Mouse (Mus musculus) midbrain, postnatal 0 days (tissue): ENCODE results near the gene C1rl. TPM values are rescaled to one million over a fixed set of nuclear protein-coding genes. Genes with fewer than 3 reads are reported as not detected.

Experiments
- ATAC-seq: fragments of 200-750 bp; cut with Nextera tagmentation; 2 replicates; pipeline ENCODE4 v1.8.0; 2017; ENCODE audit warnings: moderate number of reproducible peaks, mild to moderate bottlenecking, moderate TSS enrichment, moderate library complexity; ENCODE audit not compliant: low FRiP score
- DNase-seq: peaks from one replicate; pipeline ENCODE4 v3.0.0-alpha.2; 2015; ENCODE audit warnings: low spot score
- H3K27ac ChIP-seq: fragments of 300-500 bp; sonication (generic); 2 replicates; pipeline ENCODE4 v1.5.1; 2014; ENCODE audit warnings: low read depth, mild to moderate bottlenecking, low read length, mixed read lengths
- H3K27me3 ChIP-seq: fragments of 300-500 bp; sonication (generic); 2 replicates; pipeline ENCODE4 v1.6.1; 2014; ENCODE audit warnings: low read length, control low read depth, mixed read lengths; ENCODE audit not compliant: insufficient read depth
- H3K36me3 ChIP-seq: fragments of 300-500 bp; sonication (generic); 2 replicates; pipeline ENCODE4 v1.6.1; 2014; ENCODE audit warnings: low read length, control low read depth, mixed read lengths; ENCODE audit not compliant: insufficient read depth
- H3K4me1 ChIP-seq: fragments of 300-500 bp; sonication (generic); 2 replicates; pipeline ENCODE4 v1.6.1; 2014; ENCODE audit warnings: mild to moderate bottlenecking, control low read depth, antibody characterized with exemption, low read length, mixed read lengths; ENCODE audit not compliant: insufficient read depth
- H3K4me2 ChIP-seq: fragments of 300-500 bp; sonication (generic); 2 replicates; pipeline ENCODE4 v1.6.1; 2014; ENCODE audit warnings: low read depth, mild to moderate bottlenecking, low read length, mixed read lengths; ENCODE audit not compliant: poor library complexity, severe bottlenecking
- H3K4me3 ChIP-seq: fragments of 300-500 bp; sonication (generic); 2 replicates; pipeline ENCODE4 v1.5.1; 2014; ENCODE audit warnings: low read depth, mild to moderate bottlenecking, low read length, moderate library complexity
- H3K9ac ChIP-seq: fragments of 300-500 bp; sonication (generic); replicated peaks from 2 replicates; pipeline ENCODE4 v1.6.1; 2014; ENCODE audit warnings: mild to moderate bottlenecking, low read length, moderate library complexity, mixed read lengths; ENCODE audit not compliant: poor library complexity, severe bottlenecking
- H3K9me3 ChIP-seq: fragments of 300-500 bp; sonication (generic); 2 replicates; pipeline ENCODE4 v1.6.1; 2016; ENCODE audit warnings: low read length, control low read depth
- CTCF ChIP-seq: IDR thresholded peaks from 2 replicates; pipeline ENCODE4 v1.5.1; 2016; ENCODE audit warnings: antibody characterized with exemption, mild to moderate bottlenecking
- WGBS: fragments of 180-500 bp; shearing (Covaris S2); extraction: QIAGEN DNeasy Blood & Tissue Kit; methylation state at CpG from one replicate; pipeline ENCODE4 v1.1.7; 2014; 5-methylcytosine and 5-hydroxymethylcytosine counted together
- polyA plus RNA-seq: library from polyadenylated mRNA; unstranded; fragments of >200 nt; fragmentation: Nextera tagmentation; extraction: Ambion mirVana; gene quantifications from 2 replicates; pipeline ENCODE4 v1.2.1, GENCODE M21; 2015
- total RNA-seq: library from RNA; depleted of rRNA; stranded (reverse); fragments of >200 nt; gene quantifications from 2 replicates; pipeline ENCODE4 v1.2.3, GENCODE M21; 2014

C1rl gene
- total and polyA plus RNA-seq, 2 experiments from 2014 or later: 0.35 TPM; not detected in 1

- no peak for TF ChIP-seq CTCF
- Histone ChIP-seq H3K4me3 (no peak overlapping the region), H3K4me1 (no peaks in the 10 kb centered on the region), H3K9me3 (no peaks in the 10 kb centered on the region), H3K27ac (no peak overlapping the region), H3K36me3 (no peaks in the 10 kb centered on the region), H3K9ac (no peak overlapping the region), H3K27me3 (no peaks in the 10 kb centered on the region), H3K4me2 (no peak overlapping the region)
- no peak for ATAC-seq
- DNase-seq: no peak
- 79% methylated on average over 4 of the region's 4 CpGs for WGBS
These were observed 4.0 kb upstream of the C1rl start for GRCm38 (mm10) chr6:124488952-124489351.

- no peak overlapping the region for H3K27ac ChIP-seq
- no peaks in the 10 kb centered on the region for H3K4me1 ChIP-seq
- H3K27me3 ChIP-seq: no peaks in the 10 kb centered on the region
- DNase-seq: no peak
- H3K4me3 ChIP-seq: no peak overlapping the region
- WGBS: 87% methylated on average over 6 of the region's 6 CpGs
- TF ChIP-seq CTCF: no peak
- H3K4me2 ChIP-seq: no peak overlapping the region
- H3K9ac ChIP-seq: no peak overlapping the region
- no peak for ATAC-seq
- H3K9me3 ChIP-seq: no peaks in the 10 kb centered on the region
- no peaks in the 10 kb centered on the region for H3K36me3 ChIP-seq
These were observed 1.5 kb upstream of the C1rl start for GRCm38 (mm10) chr6:124491427-124491826.

GRCm38 (mm10) chr6:124493886-124494285 is 973 bp downstream of the C1rl start:
- Histone ChIP-seq H3K4me3 (no peak overlapping the region), H3K9me3 (no peaks in the 10 kb centered on the region), H3K27ac (no peak overlapping the region), H3K36me3 (no peaks in the 10 kb centered on the region), H3K27me3 (no peaks in the 10 kb centered on the region), H3K9ac (no peak overlapping the region), H3K4me2 (no peak overlapping the region), H3K4me1 (no peaks in the 10 kb centered on the region)
- no peak for TF ChIP-seq CTCF
- DNase-seq (no peak), ATAC-seq (no peak)
- WGBS: 87% methylated on average over 5 of the region's 5 CpGs

GRCm38 (mm10) chr6:124496054-124496453 is 3.1 kb downstream of the C1rl start:
- no peak for DNase-seq
- Histone ChIP-seq H3K36me3 (no peaks in the 10 kb centered on the region), H3K9ac (no peak overlapping the region), H3K4me3 (no peak overlapping the region), H3K4me1 (no peaks in the 10 kb centered on the region), H3K27ac (no peak overlapping the region), H3K4me2 (no peak overlapping the region), H3K9me3 (no peaks in the 10 kb centered on the region), H3K27me3 (no peaks in the 10 kb centered on the region)
- ATAC-seq: no peak
- TF ChIP-seq CTCF: no peak
- WGBS: 89% methylated on average over 5 of the region's 5 CpGs

- no peaks in the 10 kb centered on the region for H3K4me1 ChIP-seq
- H3K9ac ChIP-seq: no peak overlapping the region
- H3K4me2 ChIP-seq: no peak overlapping the region
- H3K27me3 ChIP-seq: no peaks in the 10 kb centered on the region
- no peak for DNase-seq
- H3K4me3 ChIP-seq: no peak overlapping the region
- TF ChIP-seq CTCF: no peak
- 50% methylated on average over 10 of the region's 10 CpGs for WGBS
- H3K9me3 ChIP-seq: no peaks in the 10 kb centered on the region
- H3K27ac ChIP-seq: no peak overlapping the region
- H3K36me3 ChIP-seq: no peaks in the 10 kb centered on the region
- ATAC-seq: no peak
These were observed 7.1 kb downstream of the C1rl start for GRCm38 (mm10) chr6:124499914-124500566.

GRCm38 (mm10) chr6:124501473-124501872 is 8.6 kb downstream of the C1rl start:
- H3K36me3 ChIP-seq: no peaks in the 10 kb centered on the region
- H3K4me1 ChIP-seq: no peaks in the 10 kb centered on the region
- no peak overlapping the region for H3K4me3 ChIP-seq
- ATAC-seq (no peak), DNase-seq (no peak)
- no peak for TF ChIP-seq CTCF
- no peaks in the 10 kb centered on the region for H3K27me3 ChIP-seq
- H3K27ac ChIP-seq: no peak overlapping the region
- no peak overlapping the region for H3K9ac ChIP-seq
- H3K9me3 ChIP-seq: no peaks in the 10 kb centered on the region
- no peak overlapping the region for H3K4me2 ChIP-seq
- 77% methylated on average over 4 of the region's 4 CpGs for WGBS
